Mouse (Mus musculus) intestine, postnatal 0 days (tissue): ENCODE data around the gene Wwp2. TPM values are rescaled to one million over a fixed set of nuclear protein-coding genes. Genes with fewer than 3 reads are reported as not detected.

Experiments
- ATAC-seq: fragments of 200-750 bp; cut with Nextera tagmentation; 2 replicates; pipeline ENCODE4 v1.8.0; 2017; ENCODE audit warnings: mild to moderate bottlenecking, moderate TSS enrichment, moderate library complexity
- H3K27ac ChIP-seq: fragments of 300-500 bp; sonication (generic); 2 replicates; pipeline ENCODE4 v1.5.1; 2014; ENCODE audit warnings: mild to moderate bottlenecking, low read depth, low read length, moderate library complexity
- H3K27me3 ChIP-seq: fragments of 300-500 bp; sonication (generic); replicated peaks from 2 replicates; pipeline ENCODE4 v1.6.1; 2014; ENCODE audit warnings: low read length, mixed read lengths; ENCODE audit not compliant: control insufficient read depth, insufficient read depth
- H3K36me3 ChIP-seq: fragments of 300-500 bp; sonication (generic); 2 replicates; pipeline ENCODE4 v1.6.1; 2014; ENCODE audit warnings: mild to moderate bottlenecking, moderate library complexity; ENCODE audit not compliant: control insufficient read depth, insufficient read depth
- H3K4me1 ChIP-seq: fragments of 300-500 bp; sonication (generic); replicated peaks from 2 replicates; pipeline ENCODE4 v1.6.1; 2014; ENCODE audit warnings: antibody characterized with exemption, low read length, mixed read lengths; ENCODE audit not compliant: control insufficient read depth, insufficient read depth
- H3K4me2 ChIP-seq: fragments of 300-500 bp; sonication (generic); replicated peaks from 2 replicates; pipeline ENCODE4 v1.6.1; 2014; ENCODE audit warnings: low read depth, mild to moderate bottlenecking, moderate library complexity
- H3K4me3 ChIP-seq: fragments of 300-500 bp; sonication (generic); 2 replicates; pipeline ENCODE4 v1.5.1; 2014; ENCODE audit warnings: low read depth, low read length
- H3K9ac ChIP-seq: fragments of 300-500 bp; sonication (generic); 2 replicates; pipeline ENCODE4 v1.6.1; 2014; ENCODE audit warnings: mild to moderate bottlenecking, low read depth, low read length
- H3K9me3 ChIP-seq: fragments of 300-500 bp; sonication (generic); 2 replicates; pipeline ENCODE4 v1.6.1; 2016; ENCODE audit warnings: mixed run types; ENCODE audit not compliant: control insufficient read depth
- CTCF ChIP-seq: sonication (generic); IDR thresholded peaks from 2 replicates; pipeline ENCODE4 v1.5.1; 2016; ENCODE audit warnings: low read depth, mild to moderate bottlenecking, control low read depth, antibody characterized with exemption, moderate library complexity
- WGBS: fragments of 180-500 bp; shearing (Covaris S2); extraction: QIAGEN DNeasy Blood & Tissue Kit; methylation state at CpG from one replicate; pipeline ENCODE4 v1.1.7; 2014; 5-methylcytosine and 5-hydroxymethylcytosine counted together
- polyA plus RNA-seq: library from polyadenylated mRNA; unstranded; fragments of >200 nt; fragmentation: Nextera tagmentation; extraction: Ambion mirVana; gene quantifications from 2 replicates; pipeline ENCODE4 v1.2.1, GENCODE M21; 2015

The Wwp2 gene
- polyA plus RNA-seq, 1 experiment from 2014 or later = 37.4 TPM

DNA sequence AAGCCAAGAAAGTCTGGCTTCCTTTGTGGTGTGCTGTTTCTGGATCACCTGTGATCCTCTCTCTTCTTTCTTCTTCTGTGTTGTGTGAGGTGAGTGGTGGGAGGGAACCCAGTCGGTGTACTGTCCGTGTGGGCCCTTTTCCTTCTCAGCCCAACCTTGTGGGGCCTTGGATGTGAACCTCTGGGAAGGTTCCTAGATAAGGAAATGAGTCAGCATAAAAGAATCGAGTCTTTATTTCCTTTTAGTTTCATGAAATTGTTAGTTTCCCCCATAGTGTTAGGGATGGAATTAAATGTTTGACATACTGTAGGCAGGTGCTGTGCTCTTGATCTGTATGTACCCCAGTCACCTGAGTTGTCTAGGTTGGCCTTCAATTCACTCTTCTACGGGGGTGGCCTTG, 52.9 kb downstream of the Wwp2 start:
- no peak overlapping the region for H3K27ac ChIP-seq
- no peak overlapping the region for H3K9ac ChIP-seq
- H3K4me3 ChIP-seq = no peak overlapping the region
- TF ChIP-seq CTCF = no peak
- no peaks in the 10 kb centered on the region for H3K4me1 ChIP-seq
- no peak for ATAC-seq
- H3K36me3 ChIP-seq = 0 out of 2 replicates have a peak, but pooled peaks cover 10% of the 10 kb centered on the region
- 29% methylated on average over 4 of the region's 4 CpGs for WGBS
- H3K27me3 ChIP-seq = no peaks in the 10 kb centered on the region
- no peaks in the 10 kb centered on the region for H3K9me3 ChIP-seq
- no peak overlapping the region for H3K4me2 ChIP-seq

DNA sequence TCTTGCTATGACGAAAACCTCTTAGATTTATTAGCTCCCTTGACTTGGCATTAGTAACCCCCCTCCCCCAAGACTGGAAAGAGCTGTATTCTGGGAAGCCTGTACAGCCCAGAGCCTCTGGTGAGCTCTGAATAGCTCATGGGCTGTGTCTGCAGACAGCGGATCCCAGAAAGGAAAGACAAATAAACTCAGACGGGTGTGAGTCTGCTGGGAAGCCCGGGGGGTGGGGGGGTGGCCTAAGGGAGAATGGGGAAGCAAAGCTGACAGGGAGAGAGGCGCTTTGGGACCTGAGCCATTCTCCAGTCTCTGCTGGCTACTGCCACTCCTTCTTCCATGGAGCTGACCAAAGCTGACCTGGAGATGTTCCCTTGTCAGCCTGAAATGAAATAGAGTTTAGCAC, 53.8 kb downstream of the Wwp2 start:
- H3K4me1 ChIP-seq = no peaks in the 10 kb centered on the region
- no peak for TF ChIP-seq CTCF
- 0 out of 2 replicates have a peak, but pooled peaks cover 10% of the 10 kb centered on the region for H3K36me3 ChIP-seq
- H3K4me2 ChIP-seq = no peak overlapping the region
- H3K27me3 ChIP-seq = no peaks in the 10 kb centered on the region
- 0 out of 2 replicates have a peak overlapping the region, but pooled peaks have one; percentile 28 for H3K27ac ChIP-seq
- H3K9me3 ChIP-seq = no peaks in the 10 kb centered on the region
- ATAC-seq = no peak
- no peak overlapping the region for H3K9ac ChIP-seq
- no peak overlapping the region for H3K4me3 ChIP-seq
- 39% methylated on average over 5 of the region's 5 CpGs for WGBS

DNA sequence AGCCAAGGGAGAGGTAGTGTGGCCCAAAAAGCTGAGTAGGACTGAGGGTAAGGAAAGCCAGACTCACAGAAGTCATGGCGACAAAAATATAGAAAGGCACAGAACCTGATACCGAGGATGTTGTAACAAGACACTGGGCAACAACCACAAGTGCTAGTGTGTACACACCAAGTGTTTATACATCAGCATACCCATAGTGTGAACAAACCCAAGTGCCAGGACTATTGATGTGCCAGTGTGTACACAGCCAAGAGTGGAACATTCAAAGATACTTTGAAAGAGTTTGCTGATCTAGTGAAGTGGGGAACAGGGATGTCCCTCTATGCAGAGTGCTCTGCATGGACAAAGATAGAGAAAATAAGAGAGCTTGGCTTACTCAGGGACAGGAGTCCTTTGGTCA, 54.5 kb downstream of the Wwp2 start:
- Histone ChIP-seq H3K27me3 (no peaks in the 10 kb centered on the region), H3K27ac (no peak overlapping the region), H3K9me3 (no peaks in the 10 kb centered on the region), H3K36me3 (0 out of 2 replicates have a peak, but pooled peaks cover 5% of the 10 kb centered on the region), H3K4me3 (no peak overlapping the region), H3K9ac (no peak overlapping the region), H3K4me2 (no peak overlapping the region), H3K4me1 (no peaks in the 10 kb centered on the region)
- TF ChIP-seq CTCF = no peak
- ATAC-seq = no peak
- 72% methylated on average over 2 of the region's 2 CpGs for WGBS

DNA sequence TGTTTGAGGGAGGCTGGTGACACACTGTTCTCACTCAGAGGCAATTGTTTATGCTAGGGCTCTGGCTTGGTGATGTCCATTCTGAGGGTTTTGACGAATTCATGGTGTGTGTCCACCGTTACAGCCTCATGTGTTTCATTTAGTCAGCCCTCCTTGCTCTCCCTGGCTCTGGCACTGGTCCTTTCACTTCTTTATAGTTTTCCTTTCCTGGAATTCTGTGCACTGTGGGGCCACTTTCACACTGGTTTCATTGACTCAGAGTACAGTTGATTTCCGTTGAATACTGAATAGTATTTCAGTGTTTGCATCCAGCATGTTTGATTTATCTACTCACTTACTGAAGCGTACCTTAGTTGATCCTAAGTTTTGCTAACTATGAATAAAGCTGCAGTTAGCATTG, 55.0 kb downstream of the Wwp2 start:
- Histone ChIP-seq H3K27me3 (no peaks in the 10 kb centered on the region), H3K4me3 (no peak overlapping the region), H3K4me2 (no peak overlapping the region), H3K4me1 (no peaks in the 10 kb centered on the region), H3K27ac (no peak overlapping the region), H3K36me3 (0 out of 2 replicates have a peak, but pooled peaks cover 5% of the 10 kb centered on the region), H3K9me3 (no peaks in the 10 kb centered on the region), H3K9ac (no peak overlapping the region)
- no peak for TF ChIP-seq CTCF
- WGBS = 61% methylated on average over 4 of the region's 4 CpGs
- no peak for ATAC-seq

DNA sequence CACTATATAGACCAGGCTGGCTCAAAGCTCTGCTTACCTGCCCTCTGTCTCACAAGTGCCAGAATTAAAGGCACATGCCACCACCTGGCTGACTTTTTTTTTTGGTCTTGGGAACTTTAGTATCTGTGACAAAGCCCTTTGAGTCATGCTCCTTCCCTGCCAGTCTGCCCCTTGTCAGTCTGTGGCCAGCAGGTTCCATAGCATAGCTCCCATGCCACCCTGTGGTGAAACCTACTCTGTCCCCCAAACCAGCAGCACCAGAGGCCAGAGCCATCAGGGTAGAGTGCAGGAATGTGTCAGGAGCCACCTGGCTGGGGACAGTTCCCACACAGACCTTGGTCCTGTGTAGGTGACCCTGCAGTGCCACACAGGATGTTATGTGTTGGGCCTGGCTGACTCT, 55.7 kb downstream of the Wwp2 start:
- no peak overlapping the region for H3K4me2 ChIP-seq
- H3K9ac ChIP-seq = no peak overlapping the region
- no peaks in the 10 kb centered on the region for H3K9me3 ChIP-seq
- 0 out of 2 replicates have a peak, but pooled peaks have one; percentile 11 for TF ChIP-seq CTCF
- no peaks in the 10 kb centered on the region for H3K27me3 ChIP-seq
- H3K4me1 ChIP-seq = no peaks in the 10 kb centered on the region
- H3K27ac ChIP-seq = no peak overlapping the region
- H3K4me3 ChIP-seq = no peak overlapping the region
- ATAC-seq = no peak
- H3K36me3 ChIP-seq = no peaks in the 10 kb centered on the region

DNA sequence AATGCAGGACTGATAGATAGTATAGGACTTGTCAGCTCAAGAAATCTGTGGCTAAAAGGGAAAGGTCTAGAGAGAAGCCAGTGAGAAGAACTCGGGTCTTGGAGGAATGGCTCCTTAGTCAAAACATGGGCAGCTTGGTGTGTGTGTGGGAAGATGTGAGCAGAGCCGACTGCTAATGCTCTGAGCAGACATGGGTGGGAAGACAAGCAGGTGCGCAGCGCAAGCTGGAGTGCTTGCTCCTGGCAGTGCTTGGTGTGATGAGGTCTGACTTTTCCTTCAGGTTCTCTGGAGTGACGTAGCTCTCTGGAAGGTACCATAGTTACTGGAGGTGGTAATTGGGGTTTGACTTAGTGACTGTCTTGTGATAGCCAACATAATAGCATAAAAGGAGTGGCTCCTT, 56.6 kb downstream of the Wwp2 start:
- no peak for ATAC-seq
- H3K4me3 ChIP-seq = no peak overlapping the region
- no peak overlapping the region for H3K4me2 ChIP-seq
- no peaks in the 10 kb centered on the region for H3K9me3 ChIP-seq
- TF ChIP-seq CTCF = no peak
- WGBS = 92% methylated on average over 5 of the region's 5 CpGs
- H3K27me3 ChIP-seq = no peaks in the 10 kb centered on the region
- H3K27ac ChIP-seq = no peak overlapping the region
- no peak overlapping the region for H3K9ac ChIP-seq
- H3K4me1 ChIP-seq = no peaks in the 10 kb centered on the region
- 0 out of 2 replicates have a peak, but pooled peaks cover 1% of the 10 kb centered on the region for H3K36me3 ChIP-seq

DNA sequence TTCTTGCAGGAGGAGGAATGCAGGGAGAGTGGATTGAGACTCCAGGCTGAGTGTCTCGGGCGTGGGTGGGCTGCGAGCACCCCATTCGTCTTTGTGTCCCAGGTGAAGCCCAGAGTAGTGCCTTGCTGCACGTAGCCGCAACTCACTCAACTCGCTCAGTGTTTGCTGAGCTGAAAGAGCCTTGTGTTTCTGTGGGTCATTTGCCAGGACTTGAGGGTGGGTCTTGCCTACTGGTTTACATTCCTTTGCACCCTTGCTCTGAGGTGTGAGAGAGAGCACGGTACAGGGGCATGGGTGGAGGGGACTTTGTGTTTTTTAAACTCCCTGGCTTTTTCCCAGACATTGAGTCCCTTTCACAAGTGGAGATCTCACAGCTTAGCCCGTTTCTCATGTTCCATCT, 59.3 kb downstream of the Wwp2 start:
- ATAC-seq = no peak
- no peak overlapping the region for H3K27ac ChIP-seq
- no peak overlapping the region for H3K4me2 ChIP-seq
- no peaks in the 10 kb centered on the region for H3K27me3 ChIP-seq
- 0 out of 2 replicates have a peak, but pooled peaks cover 3% of the 10 kb centered on the region for H3K36me3 ChIP-seq
- no peak overlapping the region for H3K9ac ChIP-seq
- no peaks in the 10 kb centered on the region for H3K4me1 ChIP-seq
- no peak for TF ChIP-seq CTCF
- H3K4me3 ChIP-seq = no peak overlapping the region
- WGBS = 49% methylated on average over 9 of the region's 9 CpGs
- H3K9me3 ChIP-seq = no peaks in the 10 kb centered on the region
